Mouse (Mus musculus) cerebellum, adult 2 months (tissue): ENCODE results near the gene Spred1.

Experiments
- CTCF ChIP-seq: fragments of 200-500 bp; IDR thresholded peaks from 2 replicates; pipeline ENCODE4 v1.5.1; 2011; ENCODE audit warnings: low read depth, mild to moderate bottlenecking, control low read depth, low read length, moderate library complexity, borderline replicate concordance; ENCODE audit not compliant: insufficient read depth
- POLR2A ChIP-seq: fragments of 200-500 bp; IDR thresholded peaks from 2 replicates; pipeline ENCODE4 v1.6.1; 2011; ENCODE audit warnings: low read length, control low read depth, borderline replicate concordance; ENCODE audit not compliant: insufficient read depth

GRCm38 (mm10) chr2:117195151-117195550 is 74.0 kb downstream of the Spred1 start:
- TF ChIP-seq CTCF = no peak
- no peak for TF ChIP-seq POLR2A
